Mouse (Mus musculus): ENCODE measurements around the gene Slc22a21. TPM values are rescaled to one million over a fixed set of nuclear protein-coding genes. Genes with fewer than 3 reads are reported as not detected.
A peak's percentile ranks its signal among the peaks of the same experiment; 100 is the strongest.

Slc22a21 gene
- polyA plus RNA-seq (2015; fragmentation: Nextera tagmentation; extraction: Ambion mirVana): 0.90 and 1.3 TPM in 2 replicates

DNA sequence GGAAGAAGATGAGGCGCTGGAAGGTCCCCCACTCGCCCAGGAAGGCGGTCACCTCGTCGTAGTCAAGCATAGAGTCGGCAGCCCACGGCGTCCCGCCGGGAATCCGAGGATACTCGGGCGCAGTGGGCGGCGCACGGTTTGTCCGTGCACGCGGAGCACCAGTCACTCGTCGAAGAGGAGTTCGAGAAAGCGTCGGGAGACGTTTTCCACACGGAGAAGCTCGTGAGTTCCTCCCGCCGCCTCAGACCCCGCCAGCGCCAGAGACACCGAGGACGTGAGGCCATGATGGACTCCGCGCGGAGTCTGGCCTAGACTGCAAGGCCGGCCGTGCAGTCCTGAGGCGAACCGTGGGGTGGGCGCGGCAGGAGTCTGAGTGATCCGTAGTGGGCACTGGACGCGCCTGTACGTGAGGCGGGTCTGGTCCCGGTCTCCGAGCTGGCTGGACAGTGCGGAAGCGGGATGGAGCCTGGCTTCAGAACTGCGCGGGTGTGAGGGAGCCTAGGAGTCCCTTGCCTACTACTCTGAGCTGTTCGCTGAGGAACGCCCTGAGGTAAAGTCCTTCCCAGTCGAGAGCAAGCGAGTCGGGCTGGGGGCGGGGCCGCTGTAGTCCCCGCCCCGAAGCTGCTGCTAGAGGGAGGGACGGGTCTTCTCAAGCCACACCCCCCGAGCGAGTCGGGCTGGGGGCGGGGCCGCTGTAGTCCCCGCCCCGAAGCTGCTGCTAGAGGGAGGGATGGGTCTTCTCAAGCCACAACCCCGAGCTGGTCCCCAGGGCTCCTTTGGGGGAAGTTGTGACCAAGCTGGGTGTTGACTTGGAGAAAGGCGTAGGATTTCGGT is at the start of gene Slc22a21:
Gene Slc22a21, minus strand, starts transcription at position 545 of the 834 bp plus-strand sequence.
- H3K9me3 ChIP-seq (ENCODE audit: low read length): no peaks in the 10 kb centered on the region
- WGBS (ENCODE audit: insufficient replicate concordance): under 1% methylated on average over 72 of the region's 73 CpGs

DNA sequence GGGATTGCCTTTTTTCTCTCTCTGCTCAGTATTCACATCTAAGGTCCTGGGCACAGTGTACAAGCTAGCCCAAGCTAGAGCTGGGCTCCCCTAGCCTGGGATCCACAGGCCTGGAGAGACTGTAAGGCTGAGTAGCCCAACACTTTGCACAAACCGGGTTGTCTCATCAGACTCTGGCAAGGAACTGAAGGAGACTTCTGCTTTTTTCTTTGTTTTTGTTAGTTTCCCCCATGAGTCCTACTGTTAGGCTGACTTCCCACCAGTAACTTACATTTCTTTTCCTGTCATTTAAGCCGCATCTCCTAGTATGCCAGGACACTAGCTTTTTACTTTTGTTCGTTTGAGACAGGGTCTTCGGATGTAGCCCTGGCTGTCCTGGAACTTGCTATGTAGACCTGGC is 48.9 kb upstream of the Slc22a21 start:
- H3K36me3 ChIP-seq (replicated peaks; ENCODE audit: insufficient read depth, low read length): peaks cover 4% of the 10 kb centered on the region; the same call in 1 of the 2 replicates

More for the DNA sequence above, at the start of gene Slc22a21:
- peak; percentile 91 for DNase-seq
- H3K4me3 ChIP-seq (ENCODE audit: low read depth, low read length): peak within 1 kb of the TSS; percentile 59
- ATAC-seq: peak; percentile 95
- peak within 1 kb of the TSS; percentile 98 for H3K4me2 ChIP-seq (ENCODE audit: low read depth, low read length)
- peaks cover 10% of the 10 kb centered on the region; the same call in 1 of the 2 replicates for H3K36me3 ChIP-seq (replicated peaks; ENCODE audit: insufficient read depth, low read length)
- H3K27ac ChIP-seq (ENCODE audit: low read depth): no peak within 1 kb of the TSS
- H3K9ac ChIP-seq (replicated peaks): peak within 1 kb of the TSS; percentile 67
- peaks cover 11% of the 10 kb centered on the region for H3K4me1 ChIP-seq (ENCODE audit: insufficient read depth)
- TF ChIP-seq CTCF (IDR thresholded peaks at IDR 0.05; ENCODE audit: low read depth) (no peak), EP300 (IDR thresholded peaks at IDR 0.05; ENCODE audit: low read depth) (no peak)
- H3K27me3 ChIP-seq (ENCODE audit: insufficient read depth, low read length): 0 out of 2 replicates have a peak, but pooled peaks cover 2% of the 10 kb centered on the region

DNA sequence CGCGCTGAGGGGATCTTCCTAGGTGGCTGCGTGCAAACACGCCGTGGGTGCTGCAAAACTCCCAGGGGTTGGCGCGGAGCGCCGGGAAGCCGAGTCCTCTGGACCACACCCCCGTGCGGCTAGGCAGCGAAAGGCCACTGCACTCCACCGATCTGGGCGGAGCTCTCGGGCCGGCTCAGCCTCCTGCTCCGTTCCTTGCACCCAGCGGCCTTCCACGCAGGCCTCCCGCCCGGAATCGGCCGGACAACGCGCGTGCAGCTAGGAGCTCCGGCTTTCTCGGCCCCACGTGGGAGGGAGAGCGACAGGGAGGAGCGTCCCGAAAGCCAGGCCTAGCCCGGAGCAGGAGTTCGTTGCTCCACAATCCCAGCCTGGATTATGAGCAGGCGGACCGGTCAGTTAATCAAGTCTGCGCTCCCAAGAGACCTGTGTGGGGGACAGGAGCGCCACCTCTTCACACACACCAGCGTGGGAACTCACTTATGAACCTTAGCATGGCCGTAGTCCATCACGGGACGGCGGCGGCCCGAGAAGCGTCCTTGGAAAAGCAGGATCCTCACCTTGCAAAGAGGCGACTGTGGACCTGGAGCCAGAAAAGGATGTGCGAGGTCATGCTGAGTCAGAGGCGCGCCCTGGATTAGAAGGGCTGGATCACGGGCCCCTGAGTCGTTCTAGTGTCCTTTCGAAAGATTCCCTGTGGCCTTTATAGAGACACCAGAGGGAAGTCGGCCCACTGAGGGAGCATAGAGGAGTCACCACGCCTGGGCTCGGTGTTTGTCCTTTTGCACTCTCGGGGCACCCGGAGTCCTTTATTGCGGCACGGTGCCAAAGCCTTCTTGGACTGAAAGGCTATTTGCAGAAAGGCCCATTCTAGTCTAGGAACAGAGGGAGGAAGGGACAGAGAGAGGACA is 48.2 kb upstream of the Slc22a21 start, which contains the start of gene Slc22a4:
Gene Slc22a4, minus strand, starts transcription at position 47 of the 908 bp plus-strand sequence.
- peaks cover 29% of the 10 kb centered on the region for H3K4me1 ChIP-seq (ENCODE audit: insufficient read depth)
- H3K27me3 ChIP-seq (ENCODE audit: insufficient read depth, low read length): no peaks in the 10 kb centered on the region
- H3K9ac ChIP-seq (replicated peaks): peak within 1 kb of the TSS; percentile 81
- peak; percentile 84 for ATAC-seq
- peak within 1 kb of the TSS; percentile 58 for H3K4me3 ChIP-seq (ENCODE audit: low read depth, low read length)
- 3% methylated on average over 58 of the region's 61 CpGs for WGBS (ENCODE audit: insufficient replicate concordance)
- H3K9me3 ChIP-seq (ENCODE audit: low read length): no peaks in the 10 kb centered on the region
- peak within 1 kb of the TSS; percentile 81 for H3K4me2 ChIP-seq (ENCODE audit: low read depth, low read length)
- H3K27ac ChIP-seq (ENCODE audit: low read depth): peak within 1 kb of the TSS; percentile 91
- peak; percentile 90 for DNase-seq
- TF ChIP-seq CTCF (IDR thresholded peaks at IDR 0.05; ENCODE audit: low read depth) (peak; percentile 63), EP300 (IDR thresholded peaks at IDR 0.05; ENCODE audit: low read depth) (no peak; the same call in 1 of the 2 replicates)
- peaks cover 4% of the 10 kb centered on the region; the same call in 1 of the 2 replicates for H3K36me3 ChIP-seq (replicated peaks; ENCODE audit: insufficient read depth, low read length)

More for the DNA sequence above, 48.9 kb upstream of the Slc22a21 start:
- DNase-seq (no peak), ATAC-seq (no peak)
- WGBS (ENCODE audit: insufficient replicate concordance): 37% methylated on average over 4 of the region's 4 CpGs
- H3K27ac ChIP-seq (ENCODE audit: low read depth): peak overlapping the region; percentile 91
- H3K27me3 ChIP-seq (ENCODE audit: insufficient read depth, low read length): no peaks in the 10 kb centered on the region
- H3K9me3 ChIP-seq (ENCODE audit: low read length): no peaks in the 10 kb centered on the region
- TF ChIP-seq CTCF (IDR thresholded peaks at IDR 0.05; ENCODE audit: low read depth) (no peak), EP300 (IDR thresholded peaks at IDR 0.05; ENCODE audit: low read depth) (no peak)
- H3K4me2 ChIP-seq (ENCODE audit: low read depth, low read length): peak overlapping the region; percentile 81
- peak overlapping the region; percentile 58 for H3K4me3 ChIP-seq (ENCODE audit: low read depth, low read length)
- H3K4me1 ChIP-seq (ENCODE audit: insufficient read depth): peaks cover 28% of the 10 kb centered on the region
- peak overlapping the region; percentile 81 for H3K9ac ChIP-seq (replicated peaks)

DNA sequence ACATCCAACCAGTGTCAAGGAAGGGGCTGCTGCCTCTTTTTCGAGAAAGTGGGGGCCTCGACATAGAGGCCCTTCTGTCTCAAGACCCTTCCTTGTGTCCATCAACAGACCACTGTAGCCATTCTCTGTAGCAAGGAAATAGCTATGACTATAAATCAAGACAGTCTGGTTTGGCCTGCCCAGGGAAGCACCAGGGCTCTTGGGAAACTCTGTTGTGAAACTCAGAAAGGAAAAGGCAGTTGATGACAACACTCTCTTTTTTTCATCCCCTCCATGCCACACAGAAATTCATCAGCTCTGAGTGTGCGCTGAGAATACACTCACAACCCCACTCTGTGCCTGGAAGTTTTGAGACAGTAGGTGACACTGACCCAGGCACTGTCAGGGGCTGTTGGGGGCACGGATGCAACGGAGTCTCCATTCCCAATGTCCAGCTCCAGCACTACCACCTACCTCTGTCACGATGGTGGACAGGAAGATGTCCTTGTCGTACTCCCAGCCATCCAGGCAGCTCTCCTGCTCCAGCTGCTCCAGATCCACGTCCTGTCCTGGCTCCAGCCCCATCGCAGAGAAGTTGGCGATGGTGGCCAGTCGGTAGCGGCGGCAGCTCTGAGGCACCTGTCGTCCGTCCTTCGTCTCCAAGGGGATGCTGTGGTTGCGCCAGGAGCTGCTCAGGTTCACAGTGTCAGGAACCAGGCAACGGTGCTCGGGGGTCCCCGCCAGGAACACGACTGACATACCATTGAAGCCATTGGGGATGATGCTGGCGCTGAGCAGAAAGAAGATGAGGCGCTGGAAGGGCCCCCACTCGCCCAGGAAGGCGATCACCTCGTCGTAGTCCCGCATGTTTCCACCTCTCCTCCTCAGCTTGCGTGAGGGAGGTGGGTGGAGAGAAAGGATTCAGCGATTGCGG is 47.3 kb upstream of the Slc22a21 start:
- Histone ChIP-seq H3K36me3 (replicated peaks; ENCODE audit: insufficient read depth, low read length) (peaks cover 11% of the 10 kb centered on the region; the same call in 1 of the 2 replicates), H3K4me1 (ENCODE audit: insufficient read depth) (peaks cover 37% of the 10 kb centered on the region), H3K4me2 (ENCODE audit: low read depth, low read length) (peak overlapping the region; percentile 81), H3K27me3 (ENCODE audit: insufficient read depth, low read length) (no peaks in the 10 kb centered on the region), H3K27ac (ENCODE audit: low read depth) (peak overlapping the region; percentile 91), H3K9me3 (ENCODE audit: low read length) (no peaks in the 10 kb centered on the region), H3K4me3 (ENCODE audit: low read depth, low read length) (peak overlapping the region; percentile 58), H3K9ac (replicated peaks) (peak overlapping the region; percentile 81)
- ATAC-seq: no peak
- DNase-seq: no peak
- TF ChIP-seq CTCF (IDR thresholded peaks at IDR 0.05; ENCODE audit: low read depth) (no peak), EP300 (IDR thresholded peaks at IDR 0.05; ENCODE audit: low read depth) (no peak)
- WGBS (ENCODE audit: insufficient replicate concordance): 16% methylated on average over 28 of the region's 31 CpGs

DNA sequence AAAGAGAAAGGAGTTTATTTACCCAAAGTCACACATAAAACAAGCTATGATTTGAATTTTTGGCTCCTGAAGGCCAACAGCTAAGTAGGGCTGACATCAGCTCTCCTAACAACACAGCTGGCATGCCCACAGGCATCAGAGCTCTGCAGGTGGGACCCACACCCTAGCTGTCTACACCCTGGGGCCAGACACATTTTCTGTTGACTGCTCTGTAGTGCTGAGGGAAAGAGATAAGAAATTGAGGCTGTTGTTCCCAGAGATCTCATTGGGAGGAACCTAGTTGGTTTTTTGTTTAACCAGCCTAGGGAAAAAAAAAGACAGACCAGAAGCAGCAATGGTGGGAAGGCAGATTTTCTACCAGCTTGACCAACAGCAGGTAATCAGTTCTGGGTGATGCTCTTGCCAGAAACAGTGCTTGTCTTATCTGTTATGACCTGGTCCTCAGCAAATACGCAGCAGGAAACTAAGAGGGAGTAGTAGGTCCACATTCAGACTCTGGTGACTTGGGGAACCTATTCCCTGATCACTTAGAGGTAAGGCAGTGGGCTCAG is 46.4 kb upstream of the Slc22a21 start:
- Histone ChIP-seq H3K27me3 (ENCODE audit: insufficient read depth, low read length) (no peaks in the 10 kb centered on the region), H3K36me3 (replicated peaks; ENCODE audit: insufficient read depth, low read length) (peaks cover 16% of the 10 kb centered on the region; the same call in 1 of the 2 replicates), H3K4me1 (ENCODE audit: insufficient read depth) (peaks cover 37% of the 10 kb centered on the region), H3K9me3 (ENCODE audit: low read length) (no peaks in the 10 kb centered on the region), H3K4me2 (ENCODE audit: low read depth, low read length) (peak overlapping the region; percentile 81), H3K27ac (ENCODE audit: low read depth) (peak overlapping the region; percentile 91), H3K4me3 (ENCODE audit: low read depth, low read length) (peak overlapping the region; percentile 58), H3K9ac (replicated peaks) (peak overlapping the region; percentile 81)
- TF ChIP-seq EP300 (IDR thresholded peaks at IDR 0.05; ENCODE audit: low read depth) (peak; percentile 96), CTCF (IDR thresholded peaks at IDR 0.05; ENCODE audit: low read depth) (no peak)
- ATAC-seq: peak; percentile 85
- 54% methylated on average over 1 of the region's 1 CpGs for WGBS (ENCODE audit: insufficient replicate concordance)
- peak; percentile 66 for DNase-seq
